Mouse (Mus musculus) limb, embryonic 15.5 days (tissue): Measurements from ENCODE around the gene Srebf1. TPM values are rescaled to one million over a fixed set of nuclear protein-coding genes. Genes with fewer than 3 reads are reported as not detected.
A peak's percentile ranks its signal among the peaks of the same experiment; 100 is the strongest.

ENCODE experiments used
- ATAC-seq: fragments of 200-750 bp; cut with Nextera tagmentation; 2 replicates; pipeline ENCODE4 v1.8.0; 2017; ENCODE audit warnings: low read depth, moderate TSS enrichment; ENCODE audit not compliant: insufficient number of reproducible peaks, low FRiP score, low TSS enrichment
- H3K27ac ChIP-seq: fragments of 300-500 bp; sonication (generic); 2 replicates; pipeline ENCODE4 v1.5.1; 2015; ENCODE audit warnings: moderate library complexity, mild to moderate bottlenecking, inconsistent platforms
- H3K27me3 ChIP-seq: fragments of 300-500 bp; sonication (generic); 2 replicates; pipeline ENCODE4 v1.6.1; 2015; ENCODE audit warnings: inconsistent platforms
- H3K36me3 ChIP-seq: fragments of 300-500 bp; sonication (generic); 2 replicates; pipeline ENCODE4 v1.6.1; 2015; ENCODE audit warnings: inconsistent platforms
- H3K4me1 ChIP-seq: fragments of 300-500 bp; sonication (generic); 2 replicates; pipeline ENCODE4 v1.6.1; 2015; ENCODE audit warnings: inconsistent platforms
- H3K4me2 ChIP-seq: fragments of 300-500 bp; sonication (generic); 2 replicates; pipeline ENCODE4 v1.6.1; 2015; ENCODE audit warnings: mild to moderate bottlenecking, inconsistent platforms
- H3K4me3 ChIP-seq: fragments of 300-500 bp; sonication (generic); 2 replicates; pipeline ENCODE4 v1.5.1; 2015; ENCODE audit warnings: mild to moderate bottlenecking, inconsistent platforms
- H3K9ac ChIP-seq: fragments of 300-500 bp; sonication (generic); 2 replicates; pipeline ENCODE4 v1.6.1; 2015; ENCODE audit warnings: inconsistent platforms
- H3K9me3 ChIP-seq: fragments of 300-500 bp; sonication (generic); 2 replicates; pipeline ENCODE4 v1.6.1; 2016; ENCODE audit warnings: inconsistent platforms
- WGBS: fragments of 180-500 bp; shearing (Covaris S2); methylation state at CpG from one replicate; pipeline ENCODE4 v1.1.7; 2015; 5-methylcytosine and 5-hydroxymethylcytosine counted together
- polyA plus RNA-seq: library from polyadenylated mRNA; unstranded; fragments of >200 nt; fragmentation: Nextera tagmentation; extraction: Ambion mirVana; gene quantifications from 2 replicates; pipeline ENCODE4 v1.2.1, GENCODE M21; 2015

Srebf1 gene
- polyA plus RNA-seq, 1 experiment from 2014 or later = 66.5 TPM

DNA sequence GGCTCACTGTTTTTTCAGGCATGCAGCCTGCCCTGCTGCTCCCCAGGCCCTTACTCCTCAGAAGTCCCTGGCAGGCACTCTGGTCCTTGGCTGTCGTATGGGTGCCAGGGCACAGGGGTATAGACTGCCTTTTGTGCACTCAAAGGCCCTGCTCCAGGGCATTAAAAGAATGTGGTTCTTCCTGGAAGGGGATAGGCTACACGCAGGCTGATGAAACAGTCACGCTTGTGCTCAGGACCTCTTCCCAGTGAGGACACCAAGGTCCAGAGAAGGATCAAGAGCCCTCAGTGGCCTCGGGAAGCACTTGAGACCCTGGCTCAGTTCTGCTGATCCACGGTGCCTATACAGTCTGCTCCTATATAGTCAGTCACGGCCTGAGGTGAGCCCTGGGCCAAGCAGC, 9.1 kb downstream of the Srebf1 start:
- peak overlapping the region; percentile 65 for H3K27ac ChIP-seq
- no peaks in the 10 kb centered on the region for H3K9me3 ChIP-seq
- H3K4me1 ChIP-seq = peaks cover 79% of the 10 kb centered on the region
- H3K4me2 ChIP-seq = no peak overlapping the region
- no peaks in the 10 kb centered on the region for H3K27me3 ChIP-seq
- 66% methylated on average over 6 of the region's 6 CpGs for WGBS
- no peak overlapping the region for H3K9ac ChIP-seq
- no peak for ATAC-seq
- H3K4me3 ChIP-seq = no peak overlapping the region
- H3K36me3 ChIP-seq = peaks cover 10% of the 10 kb centered on the region

GRCm38 (mm10) chr11:60211761-60212160, 10.6 kb downstream of the Srebf1 start:
- Histone ChIP-seq H3K9me3 (no peaks in the 10 kb centered on the region), H3K27me3 (no peaks in the 10 kb centered on the region), H3K4me1 (peaks cover 85% of the 10 kb centered on the region), H3K36me3 (peaks cover 7% of the 10 kb centered on the region), H3K9ac (no peak overlapping the region), H3K4me2 (no peak overlapping the region), H3K27ac (peak overlapping the region; percentile 65), H3K4me3 (no peak overlapping the region)
- 54% methylated on average over 12 of the region's 12 CpGs for WGBS
- no peak for ATAC-seq

DNA sequence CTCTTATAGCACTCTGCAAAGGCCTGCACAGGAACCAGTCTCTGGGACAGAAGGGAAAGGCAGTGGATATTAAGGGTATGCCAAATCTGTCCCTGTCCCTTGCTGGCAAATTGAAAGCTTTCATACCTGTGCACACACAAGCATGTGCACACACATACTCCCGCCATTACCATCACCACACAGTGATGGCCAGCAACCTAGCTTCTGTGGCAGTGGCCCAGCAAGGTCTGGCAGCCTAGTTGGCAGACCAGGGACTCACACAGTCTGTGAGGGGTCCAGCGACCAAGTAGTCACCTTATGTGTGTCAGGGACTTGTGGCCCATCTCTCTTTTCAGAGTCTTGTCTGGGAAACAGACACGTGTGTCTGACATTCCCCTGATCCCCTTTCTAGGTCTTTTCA, 11.2 kb downstream of the Srebf1 start:
- H3K27me3 ChIP-seq = no peaks in the 10 kb centered on the region
- no peaks in the 10 kb centered on the region for H3K9me3 ChIP-seq
- WGBS = 49% methylated on average over 3 of the region's 3 CpGs
- peaks cover 85% of the 10 kb centered on the region for H3K4me1 ChIP-seq
- H3K36me3 ChIP-seq = peaks cover 13% of the 10 kb centered on the region
- H3K4me2 ChIP-seq = no peak overlapping the region
- peak overlapping the region; percentile 79 for H3K27ac ChIP-seq
- no peak overlapping the region for H3K4me3 ChIP-seq
- no peak overlapping the region for H3K9ac ChIP-seq
- no peak for ATAC-seq

DNA sequence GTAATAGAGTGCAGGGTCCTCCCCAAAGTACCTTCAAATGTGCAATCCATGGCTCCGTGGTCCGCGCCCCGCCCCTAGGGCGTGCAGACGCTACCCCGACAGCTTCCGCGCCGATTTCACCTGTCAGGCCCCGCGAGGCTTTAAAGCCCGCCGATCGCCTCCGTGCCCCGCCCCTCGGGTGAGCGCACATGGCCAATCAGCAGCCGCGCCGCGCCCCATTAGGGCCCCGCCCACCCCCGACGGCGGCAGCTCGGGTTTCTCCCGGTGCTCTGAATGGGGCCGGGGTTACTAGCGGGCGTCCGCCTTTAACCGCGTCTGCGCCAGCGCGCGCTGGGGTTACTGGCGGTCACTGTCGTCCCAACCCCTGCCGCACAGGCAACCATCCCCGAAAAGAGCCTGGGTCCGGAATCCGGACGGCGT, 12.1 kb downstream of the Srebf1 start:
- H3K36me3 ChIP-seq = peaks cover 21% of the 10 kb centered on the region
- peak overlapping the region; percentile 77 for H3K4me2 ChIP-seq
- ATAC-seq = peak; percentile 82
- WGBS = under 1% methylated on average over 47 of the region's 47 CpGs
- no peaks in the 10 kb centered on the region for H3K9me3 ChIP-seq
- peak overlapping the region; percentile 42 for H3K9ac ChIP-seq
- H3K4me3 ChIP-seq = peak overlapping the region; percentile 51
- peak overlapping the region; percentile 79 for H3K27ac ChIP-seq
- H3K4me1 ChIP-seq = peaks cover 79% of the 10 kb centered on the region
- H3K27me3 ChIP-seq = no peaks in the 10 kb centered on the region

GRCm38 (mm10) chr11:60209933-60210249, 12.5 kb downstream of the Srebf1 start:
- H3K9ac ChIP-seq = peak overlapping the region; percentile 42
- peaks cover 79% of the 10 kb centered on the region for H3K4me1 ChIP-seq
- peaks cover 25% of the 10 kb centered on the region for H3K36me3 ChIP-seq
- WGBS = 2% methylated on average over 2 of the region's 2 CpGs
- no peak for ATAC-seq
- no peaks in the 10 kb centered on the region for H3K9me3 ChIP-seq
- peak overlapping the region; percentile 51 for H3K4me3 ChIP-seq
- no peaks in the 10 kb centered on the region for H3K27me3 ChIP-seq
- H3K4me2 ChIP-seq = peak overlapping the region; percentile 77
- H3K27ac ChIP-seq = peak overlapping the region; percentile 79

GRCm38 (mm10) chr11:60209217-60209932, 13.0 kb downstream of the Srebf1 start:
- H3K27ac ChIP-seq = peak overlapping the region; percentile 79
- 24% methylated on average over 7 of the region's 7 CpGs for WGBS
- H3K36me3 ChIP-seq = peaks cover 30% of the 10 kb centered on the region
- H3K4me1 ChIP-seq = peaks cover 79% of the 10 kb centered on the region
- H3K27me3 ChIP-seq = no peaks in the 10 kb centered on the region
- ATAC-seq = no peak
- H3K4me2 ChIP-seq = peak overlapping the region; percentile 77
- H3K9me3 ChIP-seq = no peaks in the 10 kb centered on the region
- H3K9ac ChIP-seq = peak overlapping the region; percentile 42
- H3K4me3 ChIP-seq = peak overlapping the region; percentile 51

- Histone ChIP-seq H3K4me1 (peaks cover 80% of the 10 kb centered on the region), H3K9me3 (no peaks in the 10 kb centered on the region), H3K36me3 (peaks cover 37% of the 10 kb centered on the region), H3K9ac (peak overlapping the region; percentile 11), H3K27me3 (no peaks in the 10 kb centered on the region), H3K4me3 (peak overlapping the region; percentile 51), H3K4me2 (peak overlapping the region; percentile 77), H3K27ac (peak overlapping the region; percentile 79)
- no peak for ATAC-seq
- WGBS = 38% methylated on average over 4 of the region's 4 CpGs
Measured at GRCm38 (mm10) chr11:60208712-60209111, 13.7 kb downstream of the Srebf1 start.

- H3K4me3 ChIP-seq = peak overlapping the region; percentile 51
- peaks cover 77% of the 10 kb centered on the region for H3K4me1 ChIP-seq
- H3K27me3 ChIP-seq = no peaks in the 10 kb centered on the region
- 51% methylated on average over 6 of the region's 6 CpGs for WGBS
- 0 out of 2 replicates have a peak overlapping the region, but pooled peaks have one; percentile 11 for H3K9ac ChIP-seq
- H3K9me3 ChIP-seq = no peaks in the 10 kb centered on the region
- ATAC-seq = no peak
- H3K4me2 ChIP-seq = peak overlapping the region; percentile 77
- H3K36me3 ChIP-seq = peaks cover 42% of the 10 kb centered on the region
- peak overlapping the region; percentile 79 for H3K27ac ChIP-seq
Measured at GRCm38 (mm10) chr11:60208201-60208600, 14.2 kb downstream of the Srebf1 start.

DNA sequence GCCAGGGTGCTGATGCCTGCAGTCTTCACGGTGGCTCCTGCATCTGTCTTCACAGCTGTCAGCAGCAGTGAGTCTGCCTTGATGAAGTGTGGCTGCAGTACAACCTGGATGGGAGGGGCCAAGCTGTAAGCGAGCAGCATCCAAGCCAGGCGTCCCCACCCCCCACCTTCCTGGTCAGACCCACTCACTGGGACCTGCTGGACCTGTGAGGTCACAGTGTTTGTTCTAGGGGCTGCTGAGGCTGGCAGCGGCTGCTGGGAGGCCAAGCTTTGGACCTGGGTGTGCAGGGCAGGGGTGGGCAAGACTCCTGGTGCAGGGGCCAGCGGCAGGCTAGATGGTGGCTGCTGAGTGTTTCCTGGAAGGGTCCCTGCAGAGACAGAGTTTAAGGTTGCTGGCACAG, 16.2 kb downstream of the Srebf1 start:
- no peaks in the 10 kb centered on the region for H3K27me3 ChIP-seq
- no peak overlapping the region for H3K4me2 ChIP-seq
- no peak overlapping the region for H3K4me3 ChIP-seq
- no peak for ATAC-seq
- 62% methylated on average over 5 of the region's 5 CpGs for WGBS
- no peak overlapping the region for H3K9ac ChIP-seq
- no peaks in the 10 kb centered on the region for H3K9me3 ChIP-seq
- peaks cover 62% of the 10 kb centered on the region for H3K36me3 ChIP-seq
- peaks cover 57% of the 10 kb centered on the region for H3K4me1 ChIP-seq
- H3K27ac ChIP-seq = no peak overlapping the region

GRCm38 (mm10) chr11:60205026-60205425, 17.4 kb downstream of the Srebf1 start:
- peaks cover 46% of the 10 kb centered on the region for H3K4me1 ChIP-seq
- no peaks in the 10 kb centered on the region for H3K9me3 ChIP-seq
- H3K4me3 ChIP-seq = no peak overlapping the region
- no peak overlapping the region for H3K4me2 ChIP-seq
- peaks cover 74% of the 10 kb centered on the region for H3K36me3 ChIP-seq
- no peaks in the 10 kb centered on the region for H3K27me3 ChIP-seq
- no peak overlapping the region for H3K9ac ChIP-seq
- 84% methylated on average over 12 of the region's 12 CpGs for WGBS
- no peak overlapping the region for H3K27ac ChIP-seq
- no peak for ATAC-seq

- no peak for ATAC-seq
- Histone ChIP-seq H3K4me2 (no peak overlapping the region), H3K9ac (no peak overlapping the region), H3K4me1 (peaks cover 29% of the 10 kb centered on the region), H3K36me3 (peaks cover 90% of the 10 kb centered on the region), H3K9me3 (no peaks in the 10 kb centered on the region), H3K4me3 (no peak overlapping the region), H3K27ac (no peak overlapping the region), H3K27me3 (no peaks in the 10 kb centered on the region)
- WGBS = 93% methylated on average over 26 of the region's 26 CpGs
Measured at GRCm38 (mm10) chr11:60202710-60203638, 19.4 kb downstream of the Srebf1 start.

GRCm38 (mm10) chr11:60200384-60200783, 22.0 kb downstream of the Srebf1 start:
- no peak overlapping the region for H3K4me2 ChIP-seq
- ATAC-seq = no peak
- 85% methylated on average over 11 of the region's 11 CpGs for WGBS
- no peaks in the 10 kb centered on the region for H3K9me3 ChIP-seq
- no peak overlapping the region for H3K9ac ChIP-seq
- peaks cover 93% of the 10 kb centered on the region for H3K36me3 ChIP-seq
- no peaks in the 10 kb centered on the region for H3K27me3 ChIP-seq
- no peak overlapping the region for H3K4me3 ChIP-seq
- peak overlapping the region; percentile 50 for H3K27ac ChIP-seq
- peaks cover 9% of the 10 kb centered on the region for H3K4me1 ChIP-seq
